Mouse (Mus musculus) cortical plate, adult 2 months (tissue): ENCODE measurements around the gene Plcl1.

Source experiments
- CTCF ChIP-seq: fragments of 200-500 bp; IDR thresholded peaks from 2 replicates; pipeline ENCODE4 v1.5.1; 2011; ENCODE audit warnings: mild to moderate bottlenecking, control low read depth, low read length; ENCODE audit not compliant: insufficient read depth; ENCODE audit errors: extremely low read depth
- POLR2A ChIP-seq: fragments of 200-500 bp; IDR thresholded peaks from 2 replicates; pipeline ENCODE4 v1.6.1; 2011; ENCODE audit warnings: mild to moderate bottlenecking, low read length, control low read depth; ENCODE audit not compliant: insufficient read depth; ENCODE audit errors: extremely low read depth

GRCm38 (mm10) chr1:55411079-55411478, 5.4 kb downstream of the Plcl1 start:
- no peak for TF ChIP-seq CTCF
- TF ChIP-seq POLR2A, result no peak
